Mouse (Mus musculus) frontal cortex, adult 2 months (tissue): ENCODE measurements around the gene Get4. TPM values are rescaled to one million over a fixed set of nuclear protein-coding genes. Genes with fewer than 3 reads are reported as not detected.
A peak's percentile ranks its signal among the peaks of the same experiment; 100 is the strongest.

Experiments
- DNase-seq, 2 experiments: peaks; one replicate each; pipeline ENCODE4 v3.0.0; 2022; ENCODE audit warnings: low spot score in 1 of 2; ENCODE audit errors: extremely low spot score in 1 of 2
- polyA plus RNA-seq: library from polyadenylated mRNA; depleted of rRNA; stranded (reverse); fragments of >200 nt; gene quantifications from 2 replicates; pipeline ENCODE4 v1.2.3, GENCODE M21; 2012; rRNA removed

Get4 gene
- polyA plus RNA-seq, result 81.8 and 91.6 TPM in 2 replicates

DNA sequence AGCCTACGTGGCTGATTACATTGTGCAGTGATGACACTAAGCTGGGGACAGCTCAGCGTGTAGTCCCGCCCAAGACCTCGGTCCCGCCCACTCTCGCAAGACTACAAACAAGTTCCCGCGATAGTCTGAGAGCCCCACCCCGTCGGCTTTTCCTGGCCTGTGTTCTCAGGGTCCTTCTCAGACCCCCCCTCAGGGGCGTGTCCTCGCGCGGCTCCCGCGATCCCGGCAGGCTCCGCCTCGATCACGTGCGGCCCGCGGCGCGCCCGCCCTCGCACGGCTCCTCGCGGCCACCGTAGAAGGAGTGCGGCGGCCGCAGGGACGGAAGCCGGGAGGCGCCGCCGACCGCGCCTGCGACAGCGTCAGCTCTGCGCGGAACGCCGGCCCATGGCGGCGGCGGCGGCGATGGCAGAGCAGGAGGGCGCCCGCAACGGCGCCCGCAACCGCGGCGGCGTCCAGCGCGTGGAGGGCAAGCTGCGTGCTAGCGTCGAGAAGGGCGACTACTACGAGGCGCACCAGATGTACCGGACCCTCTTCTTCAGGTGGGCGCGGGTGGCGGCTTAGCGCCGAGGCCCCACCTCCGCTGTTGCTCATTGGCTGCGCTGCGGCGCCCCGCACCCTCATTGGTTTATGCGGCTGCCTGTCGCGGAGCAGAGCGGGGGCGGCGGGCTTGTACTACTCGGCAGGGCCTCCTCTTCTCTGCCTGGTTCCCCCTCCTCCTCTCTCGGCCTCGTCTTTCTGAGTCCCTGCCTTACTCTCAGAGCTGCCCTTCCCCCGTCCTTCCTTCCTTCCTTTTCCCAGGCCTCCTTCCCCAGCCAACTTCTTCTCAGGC, at the start of gene Get4:
Gene Get4 (plus strand): TSS at position 244 of the 829 bp plus-strand sequence.
- DNase-seq, result peak; percentile 98

DNA sequence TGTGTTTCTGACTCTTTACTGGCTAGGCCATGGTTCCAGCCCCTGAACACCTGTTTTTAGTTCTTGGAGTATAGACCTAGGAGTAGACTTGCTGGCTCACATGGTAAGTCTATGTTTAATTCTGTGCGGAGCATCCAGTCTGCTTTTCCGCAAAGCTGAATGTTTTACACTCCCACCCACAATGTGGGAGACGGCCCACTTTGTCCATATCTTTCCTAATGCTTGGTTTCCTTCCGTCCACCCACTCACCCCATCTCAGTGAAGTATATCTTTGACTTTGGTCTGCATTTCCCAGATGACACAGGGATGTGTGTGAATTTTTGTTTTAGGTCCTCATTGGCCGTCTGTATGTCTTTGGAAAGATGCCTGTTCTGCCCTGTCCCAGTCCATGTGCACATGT, 48.8 kb upstream of the Get4 start:
- peak in 1 of 2 experiments; percentile 63 for DNase-seq

- no peak for DNase-seq
Measured at GRCm38 (mm10) chr5:139206081-139206480, 46.0 kb upstream of the Get4 start.

GRCm38 (mm10) chr5:139206525-139206924, 45.6 kb upstream of the Get4 start:
- no peak for DNase-seq

GRCm38 (mm10) chr5:139208183-139208582, 43.9 kb upstream of the Get4 start:
- DNase-seq, result no peak

DNA sequence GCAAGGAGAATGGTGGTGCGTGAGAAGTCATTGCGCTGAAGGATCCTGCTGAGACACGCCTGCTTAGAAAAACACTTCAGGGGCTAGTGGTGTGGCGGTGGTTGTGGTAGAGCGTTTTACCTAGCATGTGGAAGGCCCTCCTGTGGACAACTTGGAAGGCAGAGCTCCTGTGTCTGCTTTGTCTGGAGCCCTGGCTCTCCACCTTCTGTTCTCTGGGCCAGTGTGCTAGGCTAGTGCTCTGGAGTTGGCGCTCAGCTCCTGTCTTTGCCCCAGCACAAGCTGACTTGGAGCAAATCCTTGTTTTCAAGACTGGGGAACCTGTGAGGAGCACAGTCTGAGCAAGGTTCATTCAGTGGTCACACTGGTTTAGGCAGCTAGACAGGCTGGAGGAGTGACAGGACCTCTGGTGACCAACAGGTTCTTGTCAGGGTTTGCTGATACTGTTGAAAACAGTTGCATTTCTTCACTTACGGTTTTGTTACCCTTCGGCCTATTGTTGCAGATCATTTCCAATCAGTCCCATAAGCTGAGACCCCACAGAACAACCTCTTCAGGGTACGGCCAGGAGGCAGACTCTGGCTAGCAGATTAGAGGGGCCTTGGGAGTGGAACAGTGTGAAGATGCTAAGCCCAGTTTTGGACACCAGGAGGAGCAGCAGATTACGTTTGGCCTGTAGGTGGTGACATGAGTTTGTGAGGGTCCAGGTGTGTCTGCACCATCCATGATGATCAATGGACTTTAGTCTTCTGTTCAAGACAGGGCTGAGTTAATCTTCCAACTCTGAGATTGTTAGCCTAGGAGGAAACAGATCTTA, 43.0 kb upstream of the Get4 start:
- no peak for DNase-seq

DNA sequence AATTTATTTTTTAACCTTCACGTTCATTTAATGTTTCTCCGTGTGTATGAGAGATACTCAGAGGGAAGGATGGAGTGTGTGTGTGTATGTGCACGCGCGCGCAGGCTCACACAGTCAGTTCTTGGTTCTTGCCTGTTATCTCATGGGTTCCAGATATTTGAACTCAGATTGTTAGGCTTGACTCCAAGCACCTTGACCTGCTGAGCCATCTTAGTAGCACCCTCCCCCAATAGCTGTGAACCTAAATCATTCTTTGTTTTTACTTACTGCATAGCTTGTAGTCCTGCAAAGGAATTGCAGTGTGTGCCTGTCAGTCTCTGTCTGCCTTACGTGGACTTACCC, 42.5 kb upstream of the Get4 start:
- DNase-seq, result no peak

DNA sequence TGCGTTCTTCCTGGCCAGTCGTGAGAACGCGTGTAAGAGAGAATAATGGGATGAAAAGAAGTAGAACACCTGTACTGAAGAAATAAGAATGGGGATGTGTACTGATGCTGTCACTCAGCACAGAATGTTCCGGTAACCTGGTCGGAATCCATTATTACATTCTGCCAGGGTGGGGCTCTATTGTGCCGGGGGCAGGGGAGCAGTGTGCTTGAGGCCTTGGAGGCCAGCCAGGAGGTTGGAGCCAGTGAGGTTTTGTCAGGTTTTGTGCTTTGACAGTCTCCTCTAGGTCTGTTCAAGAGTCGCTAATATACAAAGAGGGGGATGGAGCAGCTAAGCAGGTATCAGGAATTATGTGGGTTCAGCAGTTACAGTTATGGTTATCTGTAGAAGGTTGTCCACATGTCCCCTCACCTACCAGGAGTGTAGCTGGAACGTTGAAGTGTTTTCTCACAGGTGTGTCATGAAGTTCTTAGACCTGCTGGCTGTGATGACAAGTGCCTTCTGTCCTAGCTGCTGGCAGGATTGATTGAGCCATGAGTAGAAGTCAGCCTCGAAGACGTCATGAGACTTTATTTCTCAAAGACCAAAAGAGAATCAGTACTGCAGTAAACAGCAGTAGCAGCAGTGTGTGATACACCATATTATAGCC, 40.3 kb upstream of the Get4 start:
- DNase-seq, result no peak

GRCm38 (mm10) chr5:139214298-139214697, 37.8 kb upstream of the Get4 start:
- peak; percentile 56 to 57 for DNase-seq

DNA sequence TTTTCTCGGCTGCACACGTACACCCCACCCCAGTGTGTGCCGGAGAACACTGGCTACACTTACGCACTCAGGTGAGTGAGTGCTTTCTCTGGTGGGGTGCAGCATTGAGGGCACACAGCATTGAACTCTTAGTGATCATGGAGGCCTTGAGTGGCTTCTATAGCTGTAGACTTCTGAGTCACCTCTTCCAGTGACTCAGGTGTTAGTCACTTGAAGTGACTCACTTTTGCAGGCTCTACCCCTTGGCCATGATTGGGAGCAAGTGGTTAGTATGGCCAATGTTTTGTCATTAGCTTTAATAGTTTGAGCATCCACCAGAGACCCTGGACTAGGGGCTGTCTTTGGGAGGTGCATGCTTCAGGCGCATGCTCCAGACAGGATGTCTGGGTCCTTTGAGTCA, 36.9 kb upstream of the Get4 start:
- DNase-seq, result peak in 1 of 2 experiments; percentile 47

DNA sequence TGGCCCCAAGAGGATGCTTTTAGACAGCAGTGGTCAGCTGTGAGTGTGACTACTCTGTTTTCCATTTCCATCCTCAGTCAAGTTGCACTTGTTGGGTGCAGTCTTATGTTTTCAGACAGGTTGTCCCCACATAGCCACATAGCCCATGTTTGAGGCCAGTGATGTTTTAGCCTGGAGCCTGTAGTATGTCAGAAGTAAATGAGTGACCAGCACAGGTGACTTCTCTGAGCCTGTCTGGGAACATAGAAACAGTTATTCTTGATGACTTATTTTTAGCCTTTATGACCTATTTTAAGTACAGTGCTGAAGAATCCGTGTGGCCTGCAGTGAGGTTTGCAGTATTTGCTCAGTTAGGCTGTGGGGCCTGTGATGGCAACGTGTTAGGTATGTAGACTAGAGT, 36.0 kb upstream of the Get4 start:
- DNase-seq, result no peak

- no peak for DNase-seq
Measured at GRCm38 (mm10) chr5:139216774-139217173, 35.4 kb upstream of the Get4 start.

GRCm38 (mm10) chr5:139220006-139220515, 32.1 kb upstream of the Get4 start:
- no peak for DNase-seq

GRCm38 (mm10) chr5:139220610-139221009, 31.5 kb upstream of the Get4 start:
- DNase-seq, result no peak

- DNase-seq, result no peak
Measured at GRCm38 (mm10) chr5:139223331-139223730, 28.8 kb upstream of the Get4 start.

DNA sequence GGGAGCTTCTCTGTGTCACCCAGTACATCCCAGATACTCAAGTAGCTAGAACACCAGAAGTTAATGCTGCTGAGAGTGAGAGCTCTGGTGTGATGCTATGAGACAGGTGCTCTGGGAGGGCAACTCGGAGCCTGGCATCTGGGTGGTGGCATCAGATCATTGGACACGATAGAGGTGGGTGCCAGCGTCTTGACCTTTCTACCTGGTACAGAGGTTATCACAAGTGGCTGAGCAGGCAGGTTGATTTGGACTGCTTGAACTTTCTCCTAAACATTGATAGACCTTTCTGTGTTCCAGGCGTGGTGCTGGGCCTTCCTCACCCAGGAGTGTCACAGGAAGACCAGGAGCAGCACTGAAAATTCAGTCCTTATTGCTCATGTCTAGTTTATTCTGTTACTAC, 24.9 kb upstream of the Get4 start:
- DNase-seq, result no peak

- DNase-seq, result no peak
Measured at GRCm38 (mm10) chr5:139227645-139228044, 24.5 kb upstream of the Get4 start.

- no peak for DNase-seq
Measured at GRCm38 (mm10) chr5:139228318-139228717, 23.8 kb upstream of the Get4 start.

DNA sequence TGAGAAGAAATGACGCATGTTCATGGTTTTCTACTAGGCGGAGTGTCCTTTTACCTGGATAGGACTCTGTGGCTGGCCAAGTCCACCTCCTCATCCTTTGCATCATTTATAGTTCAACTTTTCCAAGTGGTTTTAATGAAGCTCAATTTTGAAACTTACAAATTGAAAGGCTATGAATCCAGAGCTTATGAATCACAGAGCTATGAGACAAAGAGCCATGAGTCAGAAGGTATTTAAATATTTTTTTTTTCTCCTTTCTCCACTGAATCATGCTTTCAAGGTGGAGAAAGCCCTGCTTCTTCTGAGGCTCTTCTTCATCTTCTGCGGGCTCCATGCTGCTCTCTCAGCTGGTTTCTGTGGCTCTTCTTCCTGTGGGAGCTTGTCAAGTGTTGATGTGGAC, 22.4 kb upstream of the Get4 start:
- DNase-seq, result no peak

GRCm38 (mm10) chr5:139232083-139232482, 20.0 kb upstream of the Get4 start:
- DNase-seq, result no peak

- no peak for DNase-seq
Measured at GRCm38 (mm10) chr5:139234423-139234822, 17.7 kb upstream of the Get4 start.
